Mouse (Mus musculus): ENCODE data around the gene Brd3os.

DNA sequence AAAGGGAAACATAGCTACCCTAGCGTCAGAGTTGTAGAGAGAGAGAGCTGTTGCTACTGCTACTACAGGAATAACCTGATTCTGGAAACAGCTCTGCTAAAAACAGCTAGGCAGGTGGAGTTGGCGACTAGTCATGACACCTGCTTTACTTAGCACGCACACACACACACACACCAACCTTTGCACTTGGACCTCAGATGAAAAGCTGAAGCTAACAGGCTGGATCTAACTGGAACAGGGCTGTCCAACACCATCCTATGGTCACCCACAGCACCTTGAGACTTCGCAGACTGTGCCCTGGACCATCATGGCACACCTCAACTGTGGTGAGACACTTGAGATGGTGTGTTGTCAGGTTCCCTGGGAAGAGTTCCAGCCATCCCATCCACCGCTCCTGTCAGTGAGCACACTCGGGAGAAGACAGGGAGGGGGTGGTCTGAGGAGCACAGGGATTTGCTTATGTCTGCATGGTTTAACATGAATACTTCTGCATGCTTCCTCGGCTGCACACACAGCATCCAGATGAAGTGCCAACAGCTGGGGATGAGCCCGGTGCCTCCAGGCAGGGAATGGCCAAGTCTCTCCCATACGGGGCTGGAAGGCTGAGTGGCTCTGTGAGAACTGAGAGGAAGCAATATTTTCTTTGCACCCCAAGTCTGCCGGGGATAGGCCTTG is 47.8 kb upstream of the Brd3os start:
- TF ChIP-seq POLR2A (IDR thresholded peaks at IDR 0.05; ENCODE audit: low read depth, low read length), result no peak
- TF ChIP-seq CTCF (conservative IDR thresholded peaks at IDR 0.05; ENCODE audit: insufficient read depth, insufficient read length, low read depth, low read length), result no peak
